30 mouse cellular contexts compared by ENCODE assay signal in the genomic region with DNA sequence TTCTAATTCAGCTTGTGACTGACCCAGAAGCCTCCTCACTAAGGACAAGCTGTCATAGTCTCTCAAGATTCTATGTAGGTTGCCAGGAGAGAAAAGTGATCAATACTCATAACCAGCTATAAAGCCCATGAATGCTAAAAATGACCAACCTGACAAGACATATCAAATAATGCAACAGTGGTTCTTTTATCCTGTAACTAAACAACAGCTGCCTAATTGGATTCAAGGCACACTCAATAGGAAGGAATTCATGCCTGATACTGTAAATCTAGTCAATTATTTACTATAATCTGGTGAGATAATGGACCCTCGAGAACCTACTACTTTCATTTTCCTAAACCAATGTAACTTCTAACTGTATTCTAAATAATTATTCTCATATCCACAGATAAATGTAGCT.
"Had no signal": no experiment of that assay in that cellular context is flagged by ENCODE, and none has a peak within 500 bp of the region (broad histone marks: within the 10 kb centered on the region; RNA-seq: fewer than 3 reads in every experiment).

No protein-coding gene starts in this region.

- H3K9me3 ChIP-seq: heart, embryonic 10.5 days; heart, embryonic 12.5 days; heart, embryonic 13.5 days; heart, embryonic 15.5 days; hindbrain, embryonic 10.5 days; hindbrain, embryonic 12.5 days; hindbrain, embryonic 13.5 days; hindbrain, embryonic 15.5 days; intestine, embryonic 15.5 days; kidney, embryonic 15.5 days had no signal

- H3K27ac ChIP-seq: heart, embryonic 10.5 days; heart, embryonic 13.5 days; heart, embryonic 15.5 days; hindbrain, embryonic 10.5 days; hindbrain, embryonic 12.5 days; hindbrain, embryonic 13.5 days; hindbrain, embryonic 14.5 days; hindbrain, embryonic 15.5 days; hindbrain, postnatal 0 days; intestine, embryonic 15.5 days; kidney, embryonic 15.5 days; kidney, postnatal 0 days; layer of hippocampus, adult 2 months had no signal

- H3K4me1 ChIP-seq: heart, embryonic 10.5 days; heart, embryonic 12.5 days; heart, embryonic 13.5 days; heart, embryonic 15.5 days; hindbrain, embryonic 10.5 days; hindbrain, embryonic 12.5 days; hindbrain, embryonic 13.5 days; hindbrain, embryonic 15.5 days; intestine, embryonic 15.5 days; kidney, embryonic 15.5 days had no signal

- H3K4me3 ChIP-seq: heart, embryonic 10.5 days; heart, embryonic 12.5 days; heart, embryonic 13.5 days; heart, embryonic 15.5 days; hindbrain, embryonic 10.5 days; hindbrain, embryonic 12.5 days; hindbrain, embryonic 13.5 days; hindbrain, embryonic 15.5 days; intestine, embryonic 15.5 days; kidney, embryonic 15.5 days; layer of hippocampus, adult 2 months had no signal

- H3K27me3 ChIP-seq: heart, embryonic 12.5 days; heart, embryonic 13.5 days; heart, embryonic 15.5 days; hindbrain, embryonic 12.5 days; hindbrain, embryonic 13.5 days; hindbrain, embryonic 15.5 days; intestine, embryonic 15.5 days; kidney, embryonic 15.5 days had no signal

- H3K36me3 ChIP-seq: heart, embryonic 10.5 days; heart, embryonic 12.5 days; heart, embryonic 13.5 days; heart, embryonic 15.5 days; hindbrain, embryonic 10.5 days; hindbrain, embryonic 12.5 days; hindbrain, embryonic 13.5 days; hindbrain, embryonic 15.5 days; intestine, embryonic 15.5 days; kidney, embryonic 15.5 days had no signal

- H3K9ac ChIP-seq: heart, embryonic 12.5 days; heart, embryonic 13.5 days; heart, embryonic 15.5 days; hindbrain, embryonic 12.5 days; hindbrain, embryonic 13.5 days; hindbrain, embryonic 14.5 days; hindbrain, embryonic 15.5 days; intestine, embryonic 15.5 days; kidney, embryonic 15.5 days had no signal

- H3K4me2 ChIP-seq: heart, embryonic 11.5 days; heart, embryonic 12.5 days; heart, embryonic 13.5 days; heart, embryonic 15.5 days; hindbrain, embryonic 12.5 days; hindbrain, embryonic 13.5 days; hindbrain, embryonic 14.5 days; hindbrain, embryonic 15.5 days; intestine, embryonic 15.5 days; kidney, embryonic 15.5 days had no signal

- DNase-seq: heart, postnatal 10 days; heart, postnatal 14 days; heart, postnatal 36 days; heart, postnatal 4 days; kidney, adult 11 months; kidney, adult 18-20 months; kidney, adult 2 months; kidney, adult 8-10 months; kidney, adult 9 months; kidney, postnatal 10 days; kidney, postnatal 14 days; kidney, postnatal 25 days; kidney, postnatal 36 days; kidney, postnatal 4 days; layer of hippocampus, postnatal 36 days had no signal
